Mouse (Mus musculus): ENCODE data around the gene Nup210l.
A peak's percentile ranks its signal among the peaks of the same experiment; 100 is the strongest.

Gene Nup210l

GRCm38 (mm10) chr3:90159757-90160156, 55.8 kb downstream of the Nup210l start:
- DNase-seq (ENCODE audit: low read depth): no peak

- no peak for DNase-seq (ENCODE audit: low read depth)
Observed at GRCm38 (mm10) chr3:90161541-90161940, 57.6 kb downstream of the Nup210l start.

GRCm38 (mm10) chr3:90179566-90179965, 75.6 kb downstream of the Nup210l start:
- DNase-seq (ENCODE audit: low read depth): no peak

DNA sequence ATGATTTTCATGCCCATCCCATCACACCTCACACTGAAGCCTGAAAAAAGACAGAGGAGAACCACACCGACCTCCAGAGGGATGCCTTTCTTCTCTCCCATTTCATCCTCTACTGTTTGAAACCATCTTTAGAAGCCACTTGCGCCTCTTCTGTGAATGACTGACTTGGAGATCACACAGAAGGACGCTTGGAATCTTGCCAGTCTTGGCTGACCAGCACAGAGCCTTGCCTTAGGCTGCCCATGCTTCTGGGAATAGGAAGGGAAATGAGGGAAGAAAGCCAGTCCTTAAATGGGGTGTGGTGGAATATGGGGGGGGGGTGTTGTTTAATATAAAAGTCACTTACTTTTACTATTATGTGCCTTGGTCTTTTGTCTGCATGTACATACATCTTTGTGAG, 79.6 kb downstream of the Nup210l start:
- no peak for DNase-seq (ENCODE audit: low read depth)

- no peak for DNase-seq (ENCODE audit: low read depth)
Observed at GRCm38 (mm10) chr3:90190859-90191510, 87.1 kb downstream of the Nup210l start.

GRCm38 (mm10) chr3:90194759-90195158, 90.8 kb downstream of the Nup210l start:
- no peak for DNase-seq (ENCODE audit: low read depth)

DNA sequence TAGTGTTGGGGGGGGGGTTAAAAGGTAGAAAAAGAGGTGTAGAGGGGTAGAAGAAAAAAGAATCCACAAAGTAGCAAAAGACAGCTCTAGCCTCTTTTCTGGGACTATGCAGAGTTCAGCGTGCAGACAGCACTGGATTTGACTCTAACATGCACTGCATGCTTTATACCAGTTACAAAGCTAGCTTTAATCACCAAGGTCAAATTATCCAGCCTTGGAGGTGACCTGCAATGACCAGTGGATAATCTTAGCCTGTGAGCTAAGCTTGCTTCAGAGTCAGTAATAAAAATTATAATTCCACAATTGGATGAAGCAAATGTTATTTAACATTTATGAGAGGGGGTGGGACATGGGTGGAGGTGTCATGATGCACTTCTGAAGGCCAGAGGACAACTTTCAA, 91.7 kb downstream of the Nup210l start:
- DNase-seq (ENCODE audit: low read depth): no peak

DNA sequence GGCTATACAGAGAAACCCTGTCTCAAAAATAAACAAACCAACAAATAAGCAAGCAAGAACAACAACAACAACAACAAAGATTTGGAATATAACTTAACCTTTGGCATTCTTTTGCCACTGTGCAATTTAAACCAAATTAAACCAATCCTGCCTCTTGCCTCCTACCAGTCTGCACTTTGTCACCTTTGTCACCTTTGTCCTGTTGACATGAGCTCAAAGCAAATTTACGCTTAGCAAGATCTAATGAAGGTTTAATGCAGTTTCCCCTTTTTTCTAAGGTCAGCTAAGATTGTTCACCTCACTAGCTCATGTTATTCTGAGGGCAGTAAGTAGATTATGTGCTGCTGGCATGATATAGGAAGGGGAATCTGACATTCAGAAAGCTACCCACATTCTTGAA, 93.6 kb downstream of the Nup210l start:
- no peak for DNase-seq (ENCODE audit: low read depth)

DNA sequence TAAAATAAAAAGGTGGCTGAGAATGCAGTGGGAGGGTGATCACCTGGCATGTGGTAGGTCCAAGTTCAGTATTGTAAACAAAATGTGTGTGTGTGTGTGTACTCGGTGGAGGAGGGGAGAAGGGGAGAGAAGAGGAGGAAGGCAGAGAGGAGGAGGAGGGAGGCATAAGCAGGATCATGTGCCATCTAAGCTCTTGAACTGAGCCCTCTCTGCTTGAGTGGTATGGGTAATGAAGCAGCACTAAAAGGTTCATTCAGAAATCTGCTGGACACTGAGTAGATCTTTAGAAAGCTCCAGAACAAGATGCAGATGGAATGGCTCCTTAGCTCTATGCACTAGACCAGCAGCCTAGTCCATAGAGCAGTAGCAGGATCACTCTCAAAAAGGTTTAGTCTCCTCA, 99.0 kb downstream of the Nup210l start:
- DNase-seq (ENCODE audit: low read depth): no peak

DNA sequence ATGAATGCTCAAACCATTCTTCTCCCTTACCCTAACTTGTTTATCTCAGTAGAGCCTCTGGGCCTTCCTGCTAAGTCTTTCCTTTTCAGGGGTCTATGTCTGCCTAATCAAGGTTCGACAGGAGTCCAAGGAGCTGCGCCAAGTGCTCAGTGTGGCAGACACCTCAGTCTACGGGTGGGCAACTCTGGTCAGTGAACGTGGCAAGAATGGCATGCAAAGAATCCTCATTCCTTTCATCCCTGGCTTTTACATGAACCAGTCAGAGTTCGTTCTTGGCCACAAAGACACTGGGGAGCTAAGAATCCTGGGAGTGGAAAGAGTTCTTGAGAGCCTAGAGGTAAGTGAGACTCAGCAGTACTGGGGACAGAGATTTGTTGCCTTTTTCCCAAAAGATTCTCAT, 99.7 kb downstream of the Nup210l start:
- DNase-seq (ENCODE audit: low read depth): no peak

GRCm38 (mm10) chr3:90204582-90204981, 100.7 kb downstream of the Nup210l start:
- no peak for DNase-seq (ENCODE audit: low read depth)

- DNase-seq (ENCODE audit: low read depth): no peak
Observed at GRCm38 (mm10) chr3:90208662-90209061, 104.7 kb downstream of the Nup210l start.

DNA sequence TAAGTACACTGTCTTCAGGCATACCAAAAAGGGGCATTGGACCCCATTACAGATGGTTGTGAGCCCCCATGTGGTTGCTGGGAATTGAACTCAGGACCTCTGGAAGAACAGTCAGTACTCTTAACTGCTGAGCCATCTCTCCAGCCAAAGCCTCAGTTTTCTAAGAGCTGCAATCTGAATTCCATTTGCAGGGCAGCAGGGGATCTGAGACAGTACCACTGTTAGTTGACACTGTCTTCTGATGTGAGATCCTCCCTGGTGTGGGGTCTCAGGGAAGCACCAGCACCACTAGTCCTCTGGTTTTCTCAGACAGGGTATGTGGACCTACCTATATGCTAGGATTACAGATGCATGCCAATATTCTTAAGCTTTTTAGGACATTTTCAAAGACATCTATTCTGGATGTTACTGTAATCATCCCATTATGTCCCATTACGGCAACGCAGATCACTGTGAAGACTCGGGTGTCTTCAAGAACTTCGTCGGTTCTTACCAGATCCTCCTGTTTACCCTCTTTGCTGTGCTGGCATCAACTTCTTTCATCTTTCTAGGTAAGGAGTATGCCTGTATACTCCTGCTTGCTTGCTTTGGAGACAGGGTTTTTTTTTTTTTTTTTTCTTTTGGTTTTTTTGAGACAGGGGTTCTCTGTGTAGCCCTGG, 106.1 kb downstream of the Nup210l start:
- DNase-seq (ENCODE audit: low read depth): no peak

DNA sequence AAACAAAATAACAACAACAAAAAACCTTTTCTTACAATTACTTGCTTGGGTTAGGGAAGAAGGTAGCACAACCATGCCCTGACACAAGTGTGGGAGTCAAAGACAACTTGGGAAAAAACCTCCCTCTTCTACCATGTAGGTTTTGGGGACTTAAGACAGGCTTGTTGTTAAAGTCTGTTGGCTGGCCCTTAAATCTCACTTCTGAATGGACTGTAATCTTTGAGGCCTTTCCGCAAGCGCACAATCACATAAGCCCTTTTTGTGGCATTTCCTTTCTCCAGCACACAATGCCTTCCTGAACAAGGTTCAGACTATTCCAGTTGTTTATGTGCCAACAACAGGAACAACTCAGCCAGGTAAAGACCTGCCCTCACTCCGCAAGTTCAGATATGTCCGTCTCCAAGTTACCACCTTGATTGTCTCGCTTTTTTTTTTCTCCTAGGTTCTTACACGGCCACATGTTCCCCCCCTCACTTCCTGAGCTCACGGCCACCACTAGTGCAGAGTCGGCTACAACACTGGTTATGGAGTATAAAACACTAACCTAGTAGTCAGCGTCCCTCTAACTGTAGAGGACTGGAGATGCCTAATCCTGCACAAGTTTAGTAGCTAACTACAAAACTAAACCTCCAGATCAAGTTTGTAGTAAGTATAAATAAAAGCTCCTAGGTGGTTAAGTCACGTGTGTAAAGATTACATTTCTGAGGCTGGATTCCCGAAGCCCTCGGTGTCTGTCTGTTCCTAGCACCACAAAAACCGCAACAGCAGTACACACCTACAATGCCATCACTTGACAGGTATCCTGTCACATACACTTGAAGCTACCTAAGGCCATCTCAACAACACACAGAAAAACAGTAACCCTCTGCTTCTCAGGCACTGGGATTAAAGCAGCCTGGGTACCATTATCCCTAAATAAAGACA, 107.8 kb downstream of the Nup210l start:
- DNase-seq (ENCODE audit: low read depth): no peak

GRCm38 (mm10) chr3:90212723-90213122, 108.8 kb downstream of the Nup210l start:
- DNase-seq (ENCODE audit: low read depth): no peak

- peak; percentile 91 for DNase-seq (ENCODE audit: low read depth)
Observed at GRCm38 (mm10) chr3:90213377-90213866, 109.5 kb downstream of the Nup210l start, which contains the start of the genes Rps27 and Rab13. Rps27 (minus strand) TSS chr3:90213651. Rab13 (plus strand) TSS chr3:90213695.

DNA sequence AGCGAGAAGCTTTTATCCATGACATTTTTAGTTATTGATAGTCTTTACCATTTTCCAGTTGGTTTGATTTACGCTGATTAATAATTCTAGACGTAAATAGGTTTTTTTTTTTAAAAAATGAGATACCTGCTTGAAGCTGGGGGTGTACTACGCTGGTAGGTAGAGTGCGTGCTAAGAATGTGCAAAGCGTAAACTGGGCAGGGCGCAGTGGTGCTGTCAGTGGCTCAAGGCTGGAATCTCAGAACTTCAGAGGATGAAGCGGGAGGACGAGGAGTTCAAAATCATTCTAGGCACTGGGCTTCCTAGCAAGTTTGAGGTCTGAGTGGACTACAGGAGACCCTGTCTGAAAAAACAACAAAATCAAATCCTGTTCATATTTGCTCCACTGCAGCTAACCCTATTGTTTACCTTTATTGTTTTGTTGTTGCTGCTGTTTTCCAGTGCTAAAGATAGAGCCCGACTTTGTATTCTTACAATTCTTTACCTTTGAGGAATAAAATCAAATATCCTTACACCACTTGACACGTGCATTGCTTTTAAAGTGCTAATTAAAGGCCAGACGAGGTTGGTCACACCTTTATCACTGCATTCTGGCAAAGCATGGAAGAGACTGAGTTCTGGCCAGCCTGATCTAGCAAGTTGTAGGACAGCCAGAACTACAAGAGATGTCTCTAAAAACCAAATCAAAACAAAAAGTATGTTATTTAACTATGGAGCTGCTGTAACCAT, 110.2 kb downstream of the Nup210l start:
- DNase-seq (ENCODE audit: low read depth): no peak

DNA sequence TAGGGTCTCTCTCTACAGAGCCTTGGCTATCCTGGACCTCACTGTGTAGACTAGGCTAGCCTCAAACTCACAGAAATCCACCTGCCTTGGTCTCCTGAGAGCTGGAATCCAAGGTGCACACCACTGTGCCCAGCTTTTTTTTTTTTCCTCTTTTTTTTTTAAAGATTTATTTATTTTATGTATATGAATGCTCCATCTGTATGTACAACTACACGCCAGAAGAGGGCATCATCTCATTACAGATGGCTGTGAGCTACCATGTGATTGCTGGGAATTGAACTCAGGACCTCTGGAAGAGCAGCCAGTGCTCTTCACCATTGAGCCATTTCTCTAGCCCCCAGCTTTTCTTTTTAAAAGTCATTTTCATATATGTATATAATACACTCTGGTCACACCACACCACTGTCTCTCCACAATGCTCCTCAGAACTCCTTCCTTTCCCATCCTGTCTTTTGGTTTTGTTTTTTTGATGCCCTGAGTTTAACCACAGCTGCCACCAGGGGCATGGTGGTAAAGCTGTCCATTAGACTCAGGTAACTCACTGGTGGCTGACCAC, 112.0 kb downstream of the Nup210l start:
- no peak for DNase-seq (ENCODE audit: low read depth)

GRCm38 (mm10) chr3:90220088-90220487, 116.2 kb downstream of the Nup210l start:
- peak; percentile 49 for DNase-seq (ENCODE audit: low read depth)

- DNase-seq (ENCODE audit: low read depth): peak; percentile 48
Observed at GRCm38 (mm10) chr3:90220531-90220951, 116.6 kb downstream of the Nup210l start.

- no peak for DNase-seq (ENCODE audit: low read depth)
Observed at GRCm38 (mm10) chr3:90221123-90221522, 117.2 kb downstream of the Nup210l start.
